Mouse (Mus musculus) hindbrain, embryonic 11.5 days (tissue): ENCODE results near the gene Crtac1. TPM values are rescaled to one million over a fixed set of nuclear protein-coding genes. Genes with fewer than 3 reads are reported as not detected.

Experiments used
- ATAC-seq: fragments of 200-750 bp; cut with Nextera tagmentation; 2 replicates; pipeline ENCODE4 v1.8.0; 2017; ENCODE audit warnings: mild to moderate bottlenecking, moderate TSS enrichment, moderate library complexity; ENCODE audit not compliant: low FRiP score
- DNase-seq: peaks from one replicate; pipeline ENCODE4 v3.0.0-alpha.2; 2015; ENCODE audit warnings: low spot score
- H3K27ac ChIP-seq: fragments of 300-500 bp; sonication (generic); 2 replicates; pipeline ENCODE4 v1.5.1; 2014; ENCODE audit warnings: mild to moderate bottlenecking, low read depth, low read length
- H3K27me3 ChIP-seq: fragments of 300-500 bp; sonication (generic); 2 replicates; pipeline ENCODE4 v1.6.1; 2014; ENCODE audit warnings: mild to moderate bottlenecking, low read length, moderate library complexity, mixed read lengths; ENCODE audit not compliant: control insufficient read depth, insufficient read depth
- H3K36me3 ChIP-seq: fragments of 300-500 bp; sonication (generic); 2 replicates; pipeline ENCODE4 v1.6.1; 2014; ENCODE audit warnings: mild to moderate bottlenecking, low read length, moderate library complexity, mixed read lengths; ENCODE audit not compliant: control insufficient read depth, insufficient read depth
- H3K4me1 ChIP-seq: fragments of 300-500 bp; sonication (generic); replicated peaks from 2 replicates; pipeline ENCODE4 v1.6.1; 2014; ENCODE audit warnings: low read length, mixed read lengths; ENCODE audit not compliant: control insufficient read depth, insufficient read depth
- H3K4me2 ChIP-seq: fragments of 300-500 bp; sonication (generic); replicated peaks from 2 replicates; pipeline ENCODE4 v1.6.1; 2014; ENCODE audit warnings: mild to moderate bottlenecking, low read depth, low read length
- H3K4me3 ChIP-seq: fragments of 300-500 bp; sonication (generic); 2 replicates; pipeline ENCODE4 v1.5.1; 2014; ENCODE audit warnings: low read depth, low read length
- H3K9ac ChIP-seq: fragments of 300-500 bp; sonication (generic); 2 replicates; pipeline ENCODE4 v1.6.1; 2014; ENCODE audit warnings: low read depth, low read length
- H3K9me3 ChIP-seq: fragments of 300-500 bp; sonication (generic); 2 replicates; pipeline ENCODE4 v1.6.1; 2016; ENCODE audit warnings: low read length; ENCODE audit not compliant: control insufficient read depth
- WGBS: fragments of 180-500 bp; shearing (Covaris S2); extraction: QIAGEN DNeasy Blood & Tissue Kit; methylation state at CpG from one replicate; pipeline ENCODE4 v1.1.7; 2014; 5-methylcytosine and 5-hydroxymethylcytosine counted together
- polyA plus RNA-seq: library from polyadenylated mRNA; unstranded; fragments of >200 nt; fragmentation: Nextera tagmentation; extraction: Ambion mirVana; gene quantifications from 2 replicates; pipeline ENCODE4 v1.2.1, GENCODE M21; 2014

The Crtac1 gene
- polyA plus RNA-seq, 1 experiment from 2014 or later: 13.0 TPM

GRCm38 (mm10) chr19:42304506-42304905, 127.1 kb downstream of the Crtac1 start:
- WGBS: 91% methylated on average over 13 of the region's 13 CpGs

GRCm38 (mm10) chr19:42303210-42303813, 128.3 kb downstream of the Crtac1 start:
- Histone ChIP-seq H3K4me2 (no peak overlapping the region), H3K4me1 (no peaks in the 10 kb centered on the region; the same call in none of the 2 replicates), H3K27me3 (no peaks in the 10 kb centered on the region), H3K9ac (no peak overlapping the region), H3K36me3 (no peaks in the 10 kb centered on the region), H3K27ac (no peak overlapping the region; the same call in 1 of the 2 replicates), H3K9me3 (no peaks in the 10 kb centered on the region), H3K4me3 (no peak overlapping the region)
- WGBS: 68% methylated on average over 12 of the region's 12 CpGs
- DNase-seq: no peak
- ATAC-seq: no peak; the same call in 1 of the 2 replicates

More at GRCm38 (mm10) chr19:42304506-42304905, 127.1 kb downstream of the Crtac1 start:
- H3K4me2 ChIP-seq: no peak overlapping the region
- ATAC-seq (no peak), DNase-seq (no peak)
- no peaks in the 10 kb centered on the region for H3K27me3 ChIP-seq
- H3K4me1 ChIP-seq: no peaks in the 10 kb centered on the region; the same call in none of the 2 replicates
- H3K27ac ChIP-seq: no peak overlapping the region
- no peak overlapping the region for H3K9ac ChIP-seq
- H3K4me3 ChIP-seq: no peak overlapping the region
- no peaks in the 10 kb centered on the region for H3K9me3 ChIP-seq
- no peaks in the 10 kb centered on the region for H3K36me3 ChIP-seq

GRCm38 (mm10) chr19:42293216-42293615, 138.4 kb downstream of the Crtac1 start:
- Histone ChIP-seq H3K9ac (no peak overlapping the region), H3K4me2 (no peak overlapping the region), H3K9me3 (no peaks in the 10 kb centered on the region), H3K4me1 (peaks cover 13% of the 10 kb centered on the region; the same call in 1 of the 2 replicates), H3K27me3 (no peaks in the 10 kb centered on the region), H3K27ac (no peak overlapping the region), H3K4me3 (no peak overlapping the region), H3K36me3 (no peaks in the 10 kb centered on the region)
- DNase-seq (no peak), ATAC-seq (no peak)
- 79% methylated on average over 6 of the region's 6 CpGs for WGBS

GRCm38 (mm10) chr19:42292106-42292505, 139.5 kb downstream of the Crtac1 start:
- Histone ChIP-seq H3K27ac (peak overlapping the region; percentile 53; the same call in 1 of the 2 replicates), H3K4me3 (no peak overlapping the region), H3K9me3 (no peaks in the 10 kb centered on the region), H3K9ac (no peak overlapping the region), H3K4me2 (no peak overlapping the region), H3K4me1 (peaks cover 13% of the 10 kb centered on the region; the same call in 1 of the 2 replicates), H3K27me3 (no peaks in the 10 kb centered on the region), H3K36me3 (no peaks in the 10 kb centered on the region)
- 24% methylated on average over 8 of the region's 8 CpGs for WGBS
- ATAC-seq (peak; percentile 34; the same call in 1 of the 2 replicates), DNase-seq (peak; percentile 36)

- H3K36me3 ChIP-seq: no peaks in the 10 kb centered on the region
- WGBS: 21% methylated on average over 7 of the region's 7 CpGs
- H3K27me3 ChIP-seq: no peaks in the 10 kb centered on the region
- no peak overlapping the region for H3K4me2 ChIP-seq
- peak overlapping the region; percentile 53; the same call in 1 of the 2 replicates for H3K27ac ChIP-seq
- DNase-seq (peak; percentile 26), ATAC-seq (peak; percentile 40; the same call in 1 of the 2 replicates)
- H3K4me1 ChIP-seq: peaks cover 13% of the 10 kb centered on the region; the same call in 1 of the 2 replicates
- H3K9ac ChIP-seq: no peak overlapping the region
- no peak overlapping the region for H3K4me3 ChIP-seq
- H3K9me3 ChIP-seq: no peaks in the 10 kb centered on the region
These were observed 140.5 kb downstream of the Crtac1 start for GRCm38 (mm10) chr19:42290954-42291661.

- H3K4me3 ChIP-seq: no peak overlapping the region
- no peaks in the 10 kb centered on the region for H3K9me3 ChIP-seq
- H3K36me3 ChIP-seq: no peaks in the 10 kb centered on the region
- no peak overlapping the region for H3K9ac ChIP-seq
- DNase-seq (no peak), ATAC-seq (no peak)
- H3K4me2 ChIP-seq: no peak overlapping the region
- H3K4me1 ChIP-seq: peaks cover 13% of the 10 kb centered on the region; the same call in 1 of the 2 replicates
- H3K27ac ChIP-seq: no peak overlapping the region
- 68% methylated on average over 4 of the region's 4 CpGs for WGBS
- H3K27me3 ChIP-seq: no peaks in the 10 kb centered on the region
These were observed 143.2 kb downstream of the Crtac1 start for GRCm38 (mm10) chr19:42288361-42288760.

- no peaks in the 10 kb centered on the region for H3K9me3 ChIP-seq
- H3K27me3 ChIP-seq: no peaks in the 10 kb centered on the region
- WGBS: 82% methylated on average over 8 of the region's 8 CpGs
- H3K9ac ChIP-seq: no peak overlapping the region
- ATAC-seq (no peak), DNase-seq (no peak)
- H3K4me2 ChIP-seq: no peak overlapping the region
- no peaks in the 10 kb centered on the region for H3K36me3 ChIP-seq
- H3K27ac ChIP-seq: no peak overlapping the region
- no peak overlapping the region for H3K4me3 ChIP-seq
- H3K4me1 ChIP-seq: no peaks in the 10 kb centered on the region
These were observed 147.4 kb downstream of the Crtac1 start for GRCm38 (mm10) chr19:42284178-42284577.

- Histone ChIP-seq H3K4me1 (no peaks in the 10 kb centered on the region), H3K4me3 (no peak overlapping the region), H3K9ac (no peak overlapping the region), H3K4me2 (no peak overlapping the region), H3K27ac (no peak overlapping the region), H3K27me3 (no peaks in the 10 kb centered on the region), H3K9me3 (no peaks in the 10 kb centered on the region), H3K36me3 (no peaks in the 10 kb centered on the region)
- ATAC-seq: no peak
- no peak for DNase-seq
- WGBS: 59% methylated on average over 3 of the region's 3 CpGs
These were observed 152.0 kb downstream of the Crtac1 start for GRCm38 (mm10) chr19:42279611-42280010.
